Mouse (Mus musculus) C2C12 (cell line): Measurements from ENCODE around the gene Aurkb.

Source experiments
- CTCF ChIP-seq: IDR thresholded peaks from one replicate; pipeline ENCODE4 v1.5.1; 2011; ENCODE audit not compliant: control insufficient read depth, insufficient read depth, insufficient read length
- FOSL1 ChIP-seq: IDR thresholded peaks from one replicate; pipeline ENCODE4 v1.8.0; 2011; ENCODE audit warnings: mild to moderate bottlenecking, low read length; ENCODE audit not compliant: poor library complexity, insufficient read depth, severe bottlenecking
- MAX ChIP-seq: IDR thresholded peaks from one replicate; pipeline ENCODE4 v1.6.1; 2011; ENCODE audit warnings: mild to moderate bottlenecking, control low read depth
- MYOG ChIP-seq: IDR thresholded peaks from one replicate; pipeline ENCODE4 v1.6.1; 2011; ENCODE audit not compliant: control insufficient read depth, insufficient read length; ENCODE audit errors: extremely low read depth
- USF1 ChIP-seq: IDR thresholded peaks from one replicate; pipeline ENCODE4 v1.6.1; 2011; ENCODE audit warnings: low read depth, mild to moderate bottlenecking, control low read depth, moderate library complexity

DNA sequence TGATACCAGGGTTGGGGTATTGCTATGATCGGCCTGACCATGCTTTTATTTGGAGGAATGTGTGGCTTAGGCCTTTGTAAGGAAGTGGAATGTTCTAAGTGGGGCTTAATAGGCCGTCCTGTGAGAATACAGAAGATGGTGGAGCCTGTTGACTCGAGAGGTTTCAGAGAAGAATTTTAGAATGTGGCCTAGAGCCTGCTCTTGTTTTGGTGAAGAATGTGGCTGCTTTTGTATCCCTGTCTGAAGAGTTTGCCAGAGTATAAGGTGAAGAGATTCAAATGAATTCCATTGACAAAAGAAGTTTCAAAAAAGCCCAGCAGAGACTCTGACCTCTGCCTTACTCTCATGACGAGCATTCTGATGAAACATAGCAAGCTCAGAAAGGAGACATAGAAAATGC, 6.3 kb downstream of the Aurkb start:
- TF ChIP-seq MYOG (no peak), CTCF (no peak), USF1 (no peak), MAX (no peak), FOSL1 (no peak)
